Mouse (Mus musculus) forebrain, embryonic 13.5 days (tissue): ENCODE data around the gene Gadd45a. TPM values are rescaled to one million over a fixed set of nuclear protein-coding genes. Genes with fewer than 3 reads are reported as not detected.
"Not testable (repeated sequence)": the region's sequence is repeated elsewhere in the genome, so short reads cannot be mapped to it uniquely, and the experiment has no call there.

Experiments used
- ATAC-seq: fragments of 200-750 bp; cut with Nextera tagmentation; 2 replicates; pipeline ENCODE4 v1.8.0; 2017
- H3K27ac ChIP-seq: fragments of 300-500 bp; sonication (generic); 2 replicates; pipeline ENCODE4 v1.5.1; 2015; ENCODE audit warnings: inconsistent platforms, mild to moderate bottlenecking, moderate library complexity
- H3K27me3 ChIP-seq: fragments of 300-500 bp; sonication (generic); 2 replicates; pipeline ENCODE4 v1.6.1; 2015; ENCODE audit warnings: mild to moderate bottlenecking, inconsistent platforms
- H3K36me3 ChIP-seq: fragments of 300-500 bp; sonication (generic); 2 replicates; pipeline ENCODE4 v1.6.1; 2015; ENCODE audit warnings: mild to moderate bottlenecking, inconsistent platforms; ENCODE audit not compliant: poor library complexity, severe bottlenecking
- H3K4me1 ChIP-seq: fragments of 300-500 bp; sonication (generic); 2 replicates; pipeline ENCODE4 v1.6.1; 2015; ENCODE audit warnings: inconsistent platforms
- H3K4me2 ChIP-seq: fragments of 300-500 bp; sonication (generic); 2 replicates; pipeline ENCODE4 v1.6.1; 2015; ENCODE audit warnings: inconsistent platforms, mild to moderate bottlenecking, moderate library complexity
- H3K4me3 ChIP-seq: fragments of 300-500 bp; sonication (generic); 2 replicates; pipeline ENCODE4 v1.5.1; 2015; ENCODE audit warnings: mild to moderate bottlenecking, inconsistent platforms
- H3K9ac ChIP-seq: fragments of 300-500 bp; sonication (generic); 2 replicates; pipeline ENCODE4 v1.6.1; 2015; ENCODE audit warnings: mild to moderate bottlenecking, inconsistent platforms
- H3K9me3 ChIP-seq: fragments of 300-500 bp; sonication (generic); replicated peaks from 2 replicates; pipeline ENCODE4 v1.6.1; 2016; ENCODE audit warnings: inconsistent platforms
- WGBS: fragments of 180-500 bp; shearing (Covaris S2); methylation state at CpG from one replicate; pipeline ENCODE4 v1.1.7; 2015; 5-methylcytosine and 5-hydroxymethylcytosine counted together
- polyA plus RNA-seq: library from polyadenylated mRNA; unstranded; fragments of >200 nt; fragmentation: Nextera tagmentation; extraction: Ambion mirVana; gene quantifications from 2 replicates; pipeline ENCODE4 v1.2.1, GENCODE M21; 2015

The Gadd45a gene
- polyA plus RNA-seq, 1 experiment from 2014 or later: 13.9 TPM

- ATAC-seq: no peak
- H3K27ac ChIP-seq: no peak overlapping the region
- no peaks in the 10 kb centered on the region for H3K9me3 ChIP-seq
- H3K27me3 ChIP-seq: no peaks in the 10 kb centered on the region; the same call in 1 of the 2 replicates
- H3K36me3 ChIP-seq: no peaks in the 10 kb centered on the region
- H3K4me3 ChIP-seq: no peak overlapping the region
- H3K9ac ChIP-seq: no peak overlapping the region
- 29% methylated on average over 5 of the region's 5 CpGs for WGBS
- peaks cover 9% of the 10 kb centered on the region for H3K4me1 ChIP-seq
- H3K4me2 ChIP-seq: no peak overlapping the region
These were observed 7.8 kb downstream of the Gadd45a start for GRCm38 (mm10) chr6:67029312-67029950.

GRCm38 (mm10) chr6:67027438-67028142 is 9.7 kb downstream of the Gadd45a start:
- Histone ChIP-seq H3K9me3 (no peaks in the 10 kb centered on the region), H3K4me1 (peaks cover 9% of the 10 kb centered on the region), H3K27ac (no peak overlapping the region), H3K27me3 (no peaks in the 10 kb centered on the region), H3K4me3 (no peak overlapping the region), H3K4me2 (no peak overlapping the region), H3K9ac (no peak overlapping the region), H3K36me3 (no peaks in the 10 kb centered on the region)
- 82% methylated on average over 9 of the region's 9 CpGs for WGBS
- no peak for ATAC-seq

- 70% methylated on average over 3 of the region's 3 CpGs for WGBS
- no peak overlapping the region for H3K4me2 ChIP-seq
- no peak for ATAC-seq
These were observed 10.6 kb downstream of the Gadd45a start for GRCm38 (mm10) chr6:67026661-67027060.

GRCm38 (mm10) chr6:67023729-67024128 is 13.5 kb downstream of the Gadd45a start:
- no peak overlapping the region for H3K27ac ChIP-seq
- H3K4me2 ChIP-seq: no peak overlapping the region
- H3K4me3 ChIP-seq: no peak overlapping the region
- no peaks in the 10 kb centered on the region for H3K27me3 ChIP-seq
- no peak for ATAC-seq
- H3K9me3 ChIP-seq: no peaks in the 10 kb centered on the region
- WGBS: 82% methylated on average over 4 of the region's 4 CpGs
- H3K9ac ChIP-seq: no peak overlapping the region
- H3K36me3 ChIP-seq: no peaks in the 10 kb centered on the region
- H3K4me1 ChIP-seq: no peaks in the 10 kb centered on the region

More at GRCm38 (mm10) chr6:67026661-67027060, 10.6 kb downstream of the Gadd45a start:
- H3K27ac ChIP-seq: no peak overlapping the region
- H3K4me1 ChIP-seq: peaks cover 9% of the 10 kb centered on the region
- H3K27me3 ChIP-seq: no peaks in the 10 kb centered on the region
- H3K9me3 ChIP-seq: no peaks in the 10 kb centered on the region
- H3K9ac ChIP-seq: no peak overlapping the region
- no peak overlapping the region for H3K4me3 ChIP-seq
- H3K36me3 ChIP-seq: no peaks in the 10 kb centered on the region

- no peak overlapping the region for H3K4me3 ChIP-seq
These were observed 15.9 kb downstream of the Gadd45a start for GRCm38 (mm10) chr6:67021308-67021707.

GRCm38 (mm10) chr6:67019001-67019400 is 18.3 kb downstream of the Gadd45a start:
- not testable (repeated sequence) for H3K9ac ChIP-seq, H3K9me3 ChIP-seq, H3K36me3 ChIP-seq, H3K27ac ChIP-seq, ATAC-seq, H3K27me3 ChIP-seq, H3K4me3 ChIP-seq, H3K4me2 ChIP-seq, H3K4me1 ChIP-seq
- 82% methylated on average over 7 of the region's 7 CpGs for WGBS

More at GRCm38 (mm10) chr6:67021308-67021707, 15.9 kb downstream of the Gadd45a start:
- 87% methylated on average over 5 of the region's 5 CpGs for WGBS
- Histone ChIP-seq H3K27ac (no peak overlapping the region), H3K9me3 (no peaks in the 10 kb centered on the region), H3K4me1 (peaks cover 7% of the 10 kb centered on the region), H3K36me3 (no peaks in the 10 kb centered on the region), H3K4me2 (no peak overlapping the region), H3K9ac (no peak overlapping the region), H3K27me3 (no peaks in the 10 kb centered on the region)
- no peak for ATAC-seq

GRCm38 (mm10) chr6:67018365-67018764 is 18.9 kb downstream of the Gadd45a start:
- Histone ChIP-seq H3K27me3 (no peaks in the 10 kb centered on the region), H3K9me3 (no peaks in the 10 kb centered on the region), H3K4me3 (no peak overlapping the region), H3K9ac (no peak overlapping the region), H3K4me2 (no peak overlapping the region), H3K4me1 (peaks cover 7% of the 10 kb centered on the region), H3K36me3 (no peaks in the 10 kb centered on the region), H3K27ac (no peak overlapping the region)
- no peak for ATAC-seq
- 46% methylated on average over 4 of the region's 4 CpGs for WGBS

GRCm38 (mm10) chr6:67016520-67017111 is 20.6 kb downstream of the Gadd45a start:
- no peak overlapping the region for H3K4me2 ChIP-seq
- 79% methylated on average over 7 of the region's 7 CpGs for WGBS
- H3K4me3 ChIP-seq: no peak overlapping the region
- H3K4me1 ChIP-seq: peaks cover 7% of the 10 kb centered on the region
- H3K27ac ChIP-seq: no peak overlapping the region
- ATAC-seq: no peak
- no peaks in the 10 kb centered on the region for H3K36me3 ChIP-seq
- H3K9me3 ChIP-seq: no peaks in the 10 kb centered on the region
- H3K9ac ChIP-seq: no peak overlapping the region
- no peaks in the 10 kb centered on the region for H3K27me3 ChIP-seq

- H3K36me3 ChIP-seq: no peaks in the 10 kb centered on the region
- WGBS: 91% methylated on average over 8 of the region's 8 CpGs
- H3K4me1 ChIP-seq: peaks cover 8% of the 10 kb centered on the region
- no peak overlapping the region for H3K4me2 ChIP-seq
- H3K27me3 ChIP-seq: no peaks in the 10 kb centered on the region
- H3K9ac ChIP-seq: no peak overlapping the region
- no peak overlapping the region for H3K27ac ChIP-seq
- ATAC-seq: no peak
- H3K4me3 ChIP-seq: no peak overlapping the region
- H3K9me3 ChIP-seq: no peaks in the 10 kb centered on the region
These were observed 21.3 kb downstream of the Gadd45a start for GRCm38 (mm10) chr6:67015739-67016519.

GRCm38 (mm10) chr6:67014679-67015075 is 22.6 kb downstream of the Gadd45a start:
- Histone ChIP-seq H3K4me2 (no peak overlapping the region), H3K4me3 (no peak overlapping the region), H3K9ac (no peak overlapping the region), H3K27me3 (no peaks in the 10 kb centered on the region), H3K36me3 (no peaks in the 10 kb centered on the region), H3K27ac (no peak overlapping the region), H3K9me3 (no peaks in the 10 kb centered on the region), H3K4me1 (peaks cover 13% of the 10 kb centered on the region)
- 94% methylated on average over 1 of the region's 1 CpGs for WGBS
- ATAC-seq: no peak

GRCm38 (mm10) chr6:67013949-67014678 is 23.1 kb downstream of the Gadd45a start:
- Histone ChIP-seq H3K27ac (no peak overlapping the region), H3K36me3 (no peaks in the 10 kb centered on the region), H3K4me2 (no peak overlapping the region), H3K4me1 (peaks cover 13% of the 10 kb centered on the region), H3K9me3 (no peaks in the 10 kb centered on the region), H3K4me3 (no peak overlapping the region), H3K27me3 (no peaks in the 10 kb centered on the region), H3K9ac (no peak overlapping the region)
- no peak for ATAC-seq
- 92% methylated on average over 9 of the region's 9 CpGs for WGBS
